Mouse (Mus musculus) gastrocnemius, postnatal 10 days (tissue): ENCODE measurements around the gene Tuba8. TPM values are rescaled to one million over a fixed set of nuclear protein-coding genes. Genes with fewer than 3 reads are reported as not detected.

ENCODE experiments used
- total RNA-seq, 2 experiments: library from RNA; stranded (reverse); gene quantifications; 2 replicates each; pipeline ENCODE4 v1.2.3; 2021

Tuba8 gene
- total RNA-seq, 2 experiments from 2014 or later = 160 to 206 TPM

Other genes starting within 250 kb of the Tuba8 start
- 10 to 100 TPM; 65.2 to 82.4 TPM for gene Mical3, start 79.7 kb upstream of the Tuba8 start, total RNA-seq
- 1 to 10 TPM; 4.0 TPM for gene Pex26, start 27.0 kb upstream of the Tuba8 start, total RNA-seq
- gene Usp18, start 35.2 kb downstream of the Tuba8 start, total RNA-seq = under 1 TPM; 0.25 to 0.52 TPM
- 1 to 10 TPM; 6.6 to 7.0 TPM for gene Slc6a13, start 89.5 kb downstream of the Tuba8 start, total RNA-seq
- gene Slc6a12, start 132.4 kb downstream of the Tuba8 start, total RNA-seq = under 1 TPM; 0.40 to 0.59 TPM